Mouse (Mus musculus) lung, postnatal 14 days (tissue): ENCODE data around the gene Phlpp1.
"Not testable (repeated sequence)": the region's sequence is repeated elsewhere in the genome, so short reads cannot be mapped to it uniquely, and the experiment has no call there.

Experiments used
- DNase-seq: peaks from one replicate; pipeline ENCODE4 v3.0.0; 2021

The Phlpp1 gene

DNA sequence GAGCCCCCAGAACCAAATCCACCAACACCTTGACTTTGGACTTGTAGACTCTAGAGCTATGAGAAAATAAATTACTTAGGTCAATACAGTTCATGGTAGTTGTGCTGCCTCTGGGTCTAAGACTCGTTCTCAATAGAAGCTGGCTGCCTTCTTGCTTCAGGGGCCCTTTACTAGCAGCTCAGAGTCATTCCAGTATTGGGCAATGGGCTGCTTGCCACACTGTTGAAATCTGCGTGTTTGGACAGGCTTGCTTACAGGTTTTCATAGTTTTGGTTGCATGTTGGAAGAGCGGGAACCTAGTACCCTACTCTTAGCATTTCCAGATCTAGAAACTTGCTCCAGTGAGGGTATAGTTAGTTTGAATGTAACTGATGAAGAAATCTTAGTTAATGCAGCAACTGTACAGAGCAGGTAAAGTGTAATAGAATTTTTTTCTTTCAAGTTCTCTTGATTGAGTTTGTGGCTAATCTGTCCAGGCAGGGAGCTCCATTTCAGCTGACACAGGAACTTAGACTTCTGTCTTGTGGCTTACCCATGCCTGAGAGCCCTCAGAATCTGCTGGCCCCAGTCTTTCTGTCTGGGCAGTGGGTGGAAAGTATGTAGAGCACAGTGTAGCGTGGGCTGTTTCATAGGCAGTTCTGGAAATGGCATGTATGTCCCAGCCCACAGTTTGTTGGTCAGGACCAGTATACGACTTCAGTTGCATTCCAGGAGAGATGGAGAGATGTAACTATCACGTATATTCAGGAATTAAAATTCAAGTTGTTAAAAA is 96.7 kb downstream of the Phlpp1 start:
- DNase-seq = peak; percentile 58

DNA sequence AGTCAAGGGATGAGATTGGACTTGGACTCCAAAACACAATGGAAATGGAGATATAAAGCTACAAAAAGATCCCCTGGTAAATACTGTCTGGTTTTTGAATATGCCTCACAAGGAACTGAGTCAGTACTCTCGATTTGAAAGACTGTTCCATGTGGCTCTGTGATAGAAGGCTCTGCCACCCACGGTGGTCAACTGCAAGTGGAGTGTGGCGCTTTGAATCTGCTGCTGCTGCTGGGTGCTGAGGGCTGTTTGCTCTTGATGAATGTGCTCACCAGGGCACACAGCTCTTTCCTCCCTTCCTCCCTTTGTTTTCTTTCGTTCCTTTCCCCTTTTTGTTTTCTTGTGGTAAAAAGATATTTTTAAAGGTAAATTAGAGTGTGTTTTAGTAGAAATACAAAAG is 97.8 kb downstream of the Phlpp1 start:
- DNase-seq = no peak

DNA sequence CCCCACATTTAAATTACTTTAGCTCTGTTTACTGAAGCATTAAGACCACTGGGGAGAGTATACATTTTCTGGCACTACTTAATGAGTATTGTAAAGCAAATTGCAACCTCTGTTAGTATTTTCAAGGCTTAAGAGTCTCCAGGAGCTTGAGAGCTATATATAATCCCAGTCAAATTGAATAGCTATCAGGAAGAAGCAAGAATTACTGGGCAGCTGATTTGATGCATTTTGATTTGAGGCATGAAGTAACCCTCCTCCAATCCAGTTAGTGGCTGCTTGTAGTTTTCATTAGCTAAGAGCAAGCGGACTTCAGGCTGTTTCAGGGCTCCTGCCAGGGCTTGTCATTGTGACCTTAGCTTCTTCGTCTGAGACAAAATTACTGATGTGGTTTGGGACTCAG is 101.4 kb downstream of the Phlpp1 start:
- no peak for DNase-seq

DNA sequence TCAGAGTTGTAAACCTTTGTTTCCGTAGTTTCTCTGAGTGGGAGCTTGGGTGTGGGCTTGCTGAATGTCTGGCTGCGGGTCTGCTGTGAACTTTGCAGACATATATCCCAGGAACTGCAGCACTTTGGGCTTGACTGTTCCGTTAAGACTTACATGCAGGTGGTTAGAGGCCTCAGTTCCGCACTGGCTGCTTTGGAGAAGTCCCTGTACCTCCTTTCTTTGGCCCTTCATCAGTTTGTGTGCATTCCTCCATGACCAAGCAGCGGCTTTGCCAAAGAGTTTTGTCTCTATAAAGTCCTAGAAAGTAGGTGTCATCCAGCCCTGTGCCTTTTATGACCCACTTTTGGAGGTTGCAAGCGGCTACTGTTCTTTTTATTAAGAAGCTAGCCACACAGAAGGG is 102.2 kb downstream of the Phlpp1 start:
- no peak for DNase-seq

DNA sequence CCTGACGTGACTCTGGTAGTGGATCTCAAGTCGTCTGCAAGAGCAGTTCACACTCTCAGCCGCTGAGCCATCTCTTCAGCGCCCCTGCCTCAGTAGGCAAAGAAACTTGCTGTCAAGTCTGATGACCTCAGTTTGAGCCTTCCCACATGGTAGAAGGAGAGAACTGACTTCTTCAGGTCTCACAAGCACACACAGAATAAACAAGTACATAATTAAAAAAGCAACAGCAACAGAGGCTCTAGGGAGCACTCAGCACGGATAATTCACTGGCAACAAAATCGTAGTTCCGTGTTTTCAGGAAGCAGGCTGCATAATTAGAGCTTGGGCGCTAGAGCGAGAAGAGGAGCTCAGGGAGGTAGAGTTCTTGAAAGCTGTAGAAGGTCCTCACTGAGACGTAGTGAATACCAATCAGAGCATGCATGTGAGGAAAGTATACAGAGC is 103.0 kb downstream of the Phlpp1 start:
- no peak for DNase-seq

DNA sequence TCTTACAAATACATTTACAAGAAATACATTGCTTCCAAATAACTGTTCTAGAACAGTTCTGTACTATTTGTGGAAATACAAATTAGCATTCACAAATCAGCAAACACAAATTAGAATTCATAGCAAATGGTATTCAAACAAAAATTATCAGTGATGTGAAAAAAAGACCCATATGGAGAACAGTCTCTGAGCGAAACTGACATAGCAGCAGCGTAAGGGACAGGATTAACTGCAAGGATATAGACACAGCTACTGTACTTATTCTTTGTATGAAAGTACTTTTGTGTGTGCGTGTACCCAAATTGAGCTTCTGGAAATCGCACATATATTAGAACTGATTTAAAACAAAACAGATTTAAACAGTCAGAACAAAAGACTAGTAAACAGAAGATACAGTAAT is 103.6 kb downstream of the Phlpp1 start:
- DNase-seq = no peak

DNA sequence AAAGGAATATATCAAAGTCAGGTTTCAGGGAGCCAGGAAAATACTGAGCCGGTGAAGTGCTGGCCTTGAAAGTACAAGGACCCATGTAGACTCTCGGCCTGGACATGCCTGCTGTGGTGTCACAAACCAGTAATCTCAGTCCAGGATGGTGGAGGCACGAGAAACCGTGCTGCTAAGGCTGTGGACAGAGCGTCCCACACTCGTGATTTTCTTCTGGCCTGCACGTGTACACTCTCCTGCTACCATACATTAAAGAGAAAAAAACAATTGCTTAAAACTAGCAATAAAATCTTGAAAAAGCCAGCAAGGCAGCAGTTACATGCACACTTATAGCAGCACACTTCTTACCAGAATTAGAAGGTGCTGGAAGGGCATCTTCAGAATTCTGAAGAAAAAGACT is 104.2 kb downstream of the Phlpp1 start:
- no peak for DNase-seq

DNA sequence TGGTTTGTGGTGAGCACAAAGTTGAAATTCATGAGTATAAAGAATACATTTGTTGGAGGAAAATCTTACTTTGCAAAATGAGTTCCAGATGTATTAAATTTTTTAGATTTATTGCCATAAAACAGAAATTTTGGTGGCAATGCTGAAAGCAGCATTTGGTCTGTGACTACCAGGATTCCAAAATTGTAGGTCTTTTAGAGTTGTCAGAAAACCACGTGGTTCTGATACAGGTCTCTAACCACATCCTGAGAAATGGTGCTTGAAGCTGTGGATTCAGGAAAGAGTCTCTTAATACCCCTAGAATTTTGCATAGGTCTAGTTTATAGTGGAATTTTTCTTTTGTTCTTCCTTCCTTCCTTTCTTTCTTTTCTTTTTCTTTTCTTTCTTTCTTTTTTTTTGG is 105.3 kb downstream of the Phlpp1 start:
- no peak for DNase-seq

DNA sequence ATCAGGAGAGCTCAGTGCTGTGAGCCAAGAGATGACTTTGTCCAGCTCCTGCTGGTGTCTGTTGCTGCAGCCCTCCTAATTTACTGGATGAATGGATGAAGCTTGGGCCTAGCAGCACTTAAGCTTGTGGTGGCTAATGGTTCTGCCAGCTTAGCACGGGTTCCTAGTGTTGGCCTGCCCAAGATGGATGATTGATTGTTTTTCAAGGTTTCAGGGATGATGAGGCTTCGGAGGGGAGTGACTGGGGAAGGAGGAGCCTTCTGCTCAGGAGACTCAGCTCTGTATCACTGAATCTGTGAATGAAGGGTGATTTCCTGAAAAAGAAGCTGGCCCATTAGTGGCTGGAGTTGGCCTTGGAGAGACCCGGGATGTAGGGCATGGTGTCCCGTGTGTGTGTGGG is 105.7 kb downstream of the Phlpp1 start:
- no peak for DNase-seq

DNA sequence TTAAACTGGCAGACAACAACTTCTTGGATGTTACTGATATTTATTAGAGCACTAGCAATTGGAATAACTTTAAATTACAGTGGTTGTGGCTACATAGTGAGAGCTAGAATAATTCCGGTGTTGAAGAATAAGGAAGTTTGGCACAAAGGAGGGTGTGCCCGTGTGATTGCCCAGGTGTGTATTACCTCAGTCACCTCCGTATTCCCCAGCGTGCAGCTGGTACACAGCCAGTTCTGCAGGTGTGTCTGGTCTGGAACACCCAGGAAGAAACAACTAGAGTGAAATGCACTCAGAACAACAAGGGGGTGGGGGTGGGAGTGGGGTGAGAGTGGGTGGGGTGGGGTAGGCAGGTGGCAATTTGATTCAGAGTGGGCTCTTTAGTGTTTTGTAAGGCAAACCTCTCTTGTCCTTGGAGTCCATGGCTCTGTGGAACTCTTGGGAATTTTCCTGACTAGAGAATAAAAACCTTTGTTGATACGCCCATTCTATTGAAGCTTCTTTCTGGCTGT is 107.1 kb downstream of the Phlpp1 start:
- peak; percentile 18 for DNase-seq

DNA sequence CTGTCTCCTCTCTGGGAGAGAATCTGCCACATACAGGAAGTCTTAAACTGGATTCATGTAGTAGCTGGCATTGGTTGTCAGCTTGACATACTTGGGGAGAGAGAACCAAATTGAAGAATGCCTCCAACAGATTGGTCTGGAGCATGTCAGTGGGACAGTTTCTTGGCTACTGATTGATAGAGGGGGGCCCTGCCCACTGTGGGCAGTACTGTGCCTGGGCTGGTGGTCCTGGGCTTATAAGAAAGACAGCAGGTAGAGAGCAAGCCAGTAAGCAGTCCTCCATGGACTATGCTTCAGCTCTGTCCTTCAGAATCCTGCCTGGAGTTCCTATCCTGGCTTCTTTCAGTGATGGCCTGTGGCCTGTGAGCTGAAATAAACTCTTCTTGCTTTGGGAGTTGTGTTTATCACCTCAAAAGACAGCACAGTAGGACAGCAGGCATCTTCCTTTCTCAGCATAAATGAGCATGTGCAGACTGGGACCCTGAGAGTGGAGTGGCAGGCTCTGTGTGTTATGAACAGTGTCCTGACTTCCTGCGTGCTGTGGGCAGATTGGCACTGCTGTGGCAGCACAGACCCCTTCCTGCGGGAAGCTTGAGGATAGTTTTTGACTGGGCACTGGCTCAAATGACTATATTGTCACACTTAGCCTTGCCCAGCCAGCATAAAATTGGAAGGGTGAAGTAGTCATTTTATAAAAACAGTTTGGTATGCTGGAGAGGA is 108.0 kb downstream of the Phlpp1 start:
- no peak for DNase-seq

DNA sequence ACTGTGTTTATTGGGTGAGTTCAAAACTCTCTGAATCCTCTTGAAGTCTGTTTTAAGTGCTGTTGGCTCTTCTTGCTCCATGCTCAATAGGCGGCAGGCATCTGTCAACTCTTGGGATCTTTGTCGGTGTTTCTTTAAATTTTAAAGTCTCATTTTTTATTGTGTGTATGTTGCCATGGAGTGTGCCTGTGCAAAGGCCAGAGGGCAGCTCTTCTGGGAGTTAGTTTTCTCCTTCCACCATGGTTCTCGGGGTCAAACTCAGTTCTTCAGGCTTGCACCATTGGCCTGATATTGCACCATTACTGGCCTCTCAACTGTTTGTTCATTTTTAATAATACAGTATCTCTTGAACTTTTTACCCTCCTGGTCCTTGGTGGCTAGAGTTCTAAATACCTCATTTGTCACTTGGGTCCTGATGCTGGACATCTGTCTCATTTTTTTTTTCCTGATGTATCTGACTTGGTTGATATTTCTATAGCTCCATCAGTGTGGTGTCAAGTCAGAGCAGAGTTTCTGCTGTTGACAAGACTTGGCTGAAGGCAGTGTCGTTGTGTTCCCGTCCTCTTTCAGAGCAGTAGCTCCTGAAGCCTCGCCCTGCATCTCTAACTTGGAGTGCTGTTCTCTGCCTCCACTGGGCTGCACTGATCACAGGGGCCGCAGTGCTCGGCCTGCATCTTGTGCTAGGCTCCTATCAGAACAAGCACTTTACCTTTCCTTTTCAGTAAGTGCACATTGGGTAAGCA is 108.8 kb downstream of the Phlpp1 start:
- peak; percentile 18 for DNase-seq

DNA sequence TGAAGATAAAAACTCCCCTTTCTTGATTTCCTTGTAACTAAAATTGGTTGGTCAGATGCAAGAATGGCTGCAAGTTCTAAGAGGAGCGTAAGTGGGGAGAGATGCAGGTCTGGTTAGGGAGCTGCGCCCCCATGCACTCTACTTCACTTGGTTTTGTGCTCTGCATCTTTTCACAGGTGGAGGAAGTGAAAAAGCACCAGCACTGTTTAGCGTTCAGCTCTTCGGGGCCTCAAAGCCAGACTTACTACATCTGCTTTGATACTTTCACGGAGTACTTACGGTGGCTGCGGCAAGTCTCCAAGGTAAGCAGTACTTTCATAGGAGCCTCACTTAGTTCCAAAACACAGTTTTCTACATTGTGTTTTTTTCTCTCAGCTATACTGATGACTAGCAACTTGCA is 115.3 kb downstream of the Phlpp1 start:
- no peak for DNase-seq

DNA sequence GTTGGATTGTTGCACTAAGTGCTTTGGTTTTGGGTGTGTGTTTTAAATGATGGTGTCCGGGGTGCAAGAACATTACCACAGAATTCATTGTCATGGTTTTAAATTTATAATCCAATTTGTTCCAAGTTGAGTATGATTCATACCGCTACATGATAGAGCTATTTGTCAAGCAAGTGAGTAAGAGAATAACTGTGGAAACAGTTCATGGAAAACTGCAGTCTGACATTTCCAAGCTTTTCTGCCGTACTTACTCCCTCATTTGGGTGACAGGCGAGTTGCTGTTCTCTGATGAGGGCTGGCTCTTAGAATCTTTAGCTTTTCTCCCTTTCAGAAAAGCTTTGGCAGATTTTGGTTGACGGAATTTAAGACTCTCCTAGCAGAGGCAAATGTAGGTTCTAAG is 117.5 kb downstream of the Phlpp1 start:
- DNase-seq = no peak

DNA sequence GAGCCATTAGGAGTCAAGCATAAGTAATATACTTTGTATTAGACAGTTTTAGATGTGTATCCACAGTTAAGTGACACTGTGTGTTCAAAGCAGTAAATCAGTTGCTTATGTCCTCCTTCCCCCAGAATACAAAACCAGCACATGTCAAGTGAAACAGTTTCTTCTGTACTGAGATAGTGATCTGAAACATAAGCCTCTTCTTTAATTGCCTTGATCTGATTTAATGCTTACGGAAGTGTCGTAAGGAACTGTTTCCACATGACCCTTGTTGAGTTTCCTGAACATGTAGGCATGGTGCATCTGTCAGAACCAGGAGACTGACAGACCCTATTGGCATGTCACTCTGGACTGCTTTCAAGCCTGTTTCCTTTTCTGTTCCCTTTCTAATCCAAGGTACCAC is 118.0 kb downstream of the Phlpp1 start:
- no peak for DNase-seq

DNA sequence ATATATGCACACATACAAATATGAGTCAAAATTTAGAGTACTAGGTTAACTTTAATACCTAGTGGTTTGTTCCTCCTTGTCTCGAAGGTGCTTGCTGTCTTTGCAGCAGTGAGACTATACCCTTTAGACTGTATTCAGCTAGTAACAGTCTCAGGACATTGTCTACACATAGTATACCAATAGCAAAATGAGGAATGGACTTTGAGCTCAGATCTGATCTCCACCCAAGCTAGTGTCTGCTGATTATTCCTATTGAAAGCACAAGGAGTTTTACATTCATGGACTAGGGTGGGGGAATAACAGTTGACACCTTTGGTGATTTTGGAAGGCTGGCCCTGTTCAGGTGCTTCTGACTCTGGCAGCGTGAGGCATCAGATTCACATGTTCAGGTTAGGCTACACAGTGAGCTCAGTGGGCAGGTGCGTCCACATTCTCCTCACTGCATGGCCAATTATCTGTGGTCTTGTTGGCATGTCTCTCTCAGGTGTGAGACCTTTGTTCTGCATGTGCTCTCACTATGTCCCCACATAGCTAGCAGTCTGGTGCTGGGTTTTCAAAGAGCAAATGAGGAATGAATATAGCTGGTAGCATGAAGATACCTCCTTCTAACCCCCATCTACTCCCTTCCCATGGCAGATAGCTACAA is 138.0 kb downstream of the Phlpp1 start:
- DNase-seq = no peak

DNA sequence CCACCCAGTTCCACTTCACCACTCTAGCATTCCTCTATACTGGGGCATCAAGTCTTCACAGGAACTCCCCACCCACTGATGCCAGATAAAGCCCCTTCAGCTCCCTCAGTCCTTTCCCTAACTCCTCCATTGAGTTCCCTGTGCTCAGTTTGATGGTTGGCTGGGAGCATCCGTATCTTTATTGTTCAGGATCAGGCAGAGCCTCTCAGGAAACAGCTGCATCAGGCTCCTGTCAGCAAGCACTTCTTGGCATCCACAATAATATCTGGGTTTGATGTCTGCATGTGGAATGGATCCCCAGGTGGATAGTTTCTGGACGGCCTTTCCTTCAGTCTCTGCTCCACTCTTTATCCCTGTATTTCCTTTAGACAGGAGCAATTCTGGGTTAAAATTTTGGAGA is 138.7 kb downstream of the Phlpp1 start:
- no peak for DNase-seq

DNA sequence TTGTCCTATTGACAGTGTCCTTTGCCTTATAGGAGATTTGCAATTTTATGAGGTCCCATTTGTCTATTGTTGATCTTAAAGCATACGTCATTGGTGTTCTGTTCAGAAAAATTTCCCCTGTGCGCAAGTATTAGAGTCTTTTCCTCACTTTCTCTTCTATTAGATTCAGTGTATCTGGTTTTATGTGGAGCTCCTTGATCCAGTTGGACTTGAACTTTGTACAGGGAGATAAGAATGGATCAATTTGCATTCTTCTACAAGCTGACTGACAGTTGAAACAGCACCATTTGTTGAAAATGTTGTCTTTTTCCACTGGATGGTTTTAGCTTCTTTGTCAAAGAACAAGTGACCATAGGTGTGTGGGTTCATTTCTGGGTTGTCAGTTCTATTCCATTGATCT is 140.3 kb downstream of the Phlpp1 start:
- not testable (repeated sequence) for DNase-seq

DNA sequence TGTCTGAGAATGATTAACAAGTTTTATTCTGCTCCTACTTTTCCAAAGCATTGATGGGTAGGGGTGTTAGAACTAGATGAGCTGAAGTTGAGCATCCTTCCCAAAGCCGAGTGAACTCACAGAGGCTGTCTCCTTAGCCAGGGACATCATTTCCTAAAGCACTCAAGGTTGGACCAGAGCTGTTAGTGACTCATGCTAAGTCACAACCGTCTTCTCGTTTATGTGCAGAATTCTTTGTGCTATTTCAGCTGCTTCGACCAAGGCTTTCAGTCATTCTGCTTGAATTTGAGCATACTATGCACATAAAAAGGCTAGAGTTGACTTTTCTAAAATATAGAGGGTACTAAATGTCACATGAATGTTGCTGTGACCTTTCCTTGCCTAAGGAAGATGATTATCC is 142.9 kb downstream of the Phlpp1 start:
- no peak for DNase-seq

DNA sequence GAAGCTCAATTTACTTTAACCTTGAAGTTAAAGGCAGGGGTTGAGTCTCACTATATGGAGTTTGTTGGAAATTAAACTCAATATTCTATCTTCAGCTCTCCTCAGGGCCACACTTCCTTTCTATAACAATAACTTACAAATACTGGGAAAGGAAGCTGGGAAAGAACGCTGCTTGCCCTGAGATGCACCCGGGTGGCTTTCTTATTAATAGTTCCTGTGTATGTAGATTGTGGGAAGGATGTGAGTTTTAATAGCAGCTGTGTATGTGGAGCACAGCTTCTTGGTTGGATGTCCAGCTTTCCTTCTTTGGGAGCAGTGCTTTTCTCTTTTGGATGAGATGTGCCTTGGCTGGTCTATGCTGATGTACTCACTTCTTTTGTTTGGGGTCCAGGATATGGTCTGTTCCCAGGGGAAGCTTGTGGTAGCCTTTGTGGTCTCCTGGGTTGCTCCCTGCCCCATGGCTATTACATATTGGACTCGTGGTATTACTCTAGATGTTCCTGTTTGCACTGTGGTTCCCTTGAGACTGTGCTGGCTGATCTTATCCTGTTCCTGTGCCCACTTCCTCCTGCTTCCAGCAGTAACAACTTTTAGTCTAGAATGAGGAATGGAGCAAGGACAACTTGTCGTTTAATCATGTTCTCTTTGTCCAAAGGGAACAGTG is 145.2 kb downstream of the Phlpp1 start:
- peak; percentile 29 for DNase-seq

DNA sequence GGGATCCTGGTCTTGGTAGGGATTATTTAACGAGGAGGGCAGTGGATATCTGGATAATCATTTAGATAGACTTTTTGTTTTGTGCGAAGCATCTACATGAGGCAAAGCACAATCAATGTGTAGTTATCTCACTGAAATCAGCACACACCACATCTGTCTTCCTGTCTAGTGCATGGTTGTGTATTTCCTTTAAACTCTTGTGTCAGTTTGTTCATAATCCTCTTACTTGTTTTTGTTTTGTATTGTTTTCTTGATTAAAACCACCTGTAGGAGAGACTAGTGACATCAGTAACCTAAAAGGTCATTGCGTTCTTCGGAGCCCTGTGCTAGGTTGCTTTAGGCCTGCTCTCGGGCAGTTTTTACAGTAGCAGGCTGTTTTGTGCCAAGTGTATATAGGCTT is 146.8 kb downstream of the Phlpp1 start:
- DNase-seq = no peak

DNA sequence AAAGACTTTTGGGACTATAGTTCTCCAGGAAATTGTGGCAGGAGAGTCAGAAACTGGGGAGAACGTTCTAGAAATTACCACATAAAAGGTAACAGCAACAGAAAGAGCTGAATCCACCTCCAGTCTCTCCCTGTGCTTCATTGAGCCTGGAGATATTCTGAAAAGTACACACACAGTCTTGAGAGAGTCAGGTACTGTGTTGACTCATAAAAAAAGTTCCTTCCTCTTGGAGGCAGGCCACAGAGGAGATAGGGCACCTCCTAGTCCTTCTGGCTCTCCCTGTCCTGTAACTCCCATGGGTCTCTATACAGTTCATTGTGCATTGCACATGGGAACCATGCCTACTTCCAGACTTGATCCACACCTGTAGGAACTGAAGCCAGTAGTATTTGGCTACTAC is 149.0 kb downstream of the Phlpp1 start:
- no peak for DNase-seq
